Mouse (Mus musculus): ENCODE data around the gene Fus. TPM values are rescaled to one million over a fixed set of nuclear protein-coding genes. Genes with fewer than 3 reads are reported as not detected.
"Not testable (repeated sequence)": the region's sequence is repeated elsewhere in the genome, so short reads cannot be mapped to it uniquely, and the experiment has no call there.

The Fus gene
- polyA plus RNA-seq, 1 experiment from 2014 or later: 46.3 TPM

DNA sequence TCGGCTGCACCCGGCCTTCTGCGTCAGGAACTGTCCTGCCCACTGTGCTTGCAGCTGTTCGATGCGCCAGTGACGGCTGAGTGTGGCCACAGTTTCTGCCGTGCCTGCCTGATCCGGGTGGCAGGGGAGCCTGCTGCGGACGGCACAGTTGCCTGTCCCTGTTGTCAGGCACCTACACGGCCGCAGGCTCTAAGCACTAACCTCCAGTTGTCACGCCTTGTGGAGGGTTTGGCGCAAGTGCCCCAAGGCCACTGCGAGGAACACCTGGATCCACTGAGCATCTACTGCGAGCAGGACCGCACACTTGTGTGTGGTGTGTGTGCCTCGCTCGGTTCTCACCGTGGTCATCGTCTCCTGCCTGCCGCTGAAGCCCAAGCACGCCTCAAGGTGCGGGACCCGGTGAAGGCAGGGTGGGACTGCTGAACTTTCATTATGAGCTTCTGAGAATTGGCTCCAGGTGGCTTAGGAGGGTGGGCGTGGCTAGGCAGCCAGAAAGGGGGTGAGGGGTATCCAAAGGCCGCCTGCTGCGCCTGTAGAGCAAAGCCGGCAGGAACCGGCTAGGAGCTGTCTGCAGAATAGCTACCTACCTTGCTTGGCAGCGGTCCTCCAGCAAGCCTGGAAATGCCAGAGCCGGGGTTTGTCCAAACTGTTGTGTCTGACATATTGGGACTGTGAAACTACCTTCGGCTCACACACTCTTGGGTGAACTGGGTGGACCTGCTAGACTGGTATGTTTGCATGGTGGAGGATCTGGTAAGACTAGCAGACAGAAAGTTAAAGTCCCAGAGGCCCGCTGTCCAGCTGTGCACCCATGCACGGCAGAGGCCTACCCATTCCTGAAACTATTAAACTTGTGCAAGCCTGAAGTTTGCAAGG is 37.5 kb downstream of the Fus start:
- peak overlapping the region; percentile 56 for H3K9ac ChIP-seq (ENCODE audit: low read depth, low read length)
- DNase-seq (ENCODE audit: low spot score): peak; percentile 85
- no peaks in the 10 kb centered on the region for H3K36me3 ChIP-seq (ENCODE audit: control insufficient read depth, insufficient read depth, low read length)
- H3K9me3 ChIP-seq (ENCODE audit: control insufficient read depth, low read length): no peaks in the 10 kb centered on the region
- peak overlapping the region; percentile 42 for H3K4me2 ChIP-seq (ENCODE audit: low read depth, low read length)
- peak overlapping the region; percentile 76 for H3K27ac ChIP-seq (replicated peaks; ENCODE audit: low read depth, low read length)
- no peaks in the 10 kb centered on the region for H3K27me3 ChIP-seq (replicated peaks; ENCODE audit: control insufficient read depth, insufficient read depth, low read length)
- peak overlapping the region; percentile 13 for H3K4me3 ChIP-seq (ENCODE audit: low read depth, low read length)
- peaks cover 6% of the 10 kb centered on the region; the same call in 1 of the 2 replicates for H3K4me1 ChIP-seq (ENCODE audit: control insufficient read depth, insufficient read depth, low read length)
- ATAC-seq (ENCODE audit: low read depth): peak; percentile 81
- WGBS: 20% methylated on average over 34 of the region's 35 CpGs

DNA sequence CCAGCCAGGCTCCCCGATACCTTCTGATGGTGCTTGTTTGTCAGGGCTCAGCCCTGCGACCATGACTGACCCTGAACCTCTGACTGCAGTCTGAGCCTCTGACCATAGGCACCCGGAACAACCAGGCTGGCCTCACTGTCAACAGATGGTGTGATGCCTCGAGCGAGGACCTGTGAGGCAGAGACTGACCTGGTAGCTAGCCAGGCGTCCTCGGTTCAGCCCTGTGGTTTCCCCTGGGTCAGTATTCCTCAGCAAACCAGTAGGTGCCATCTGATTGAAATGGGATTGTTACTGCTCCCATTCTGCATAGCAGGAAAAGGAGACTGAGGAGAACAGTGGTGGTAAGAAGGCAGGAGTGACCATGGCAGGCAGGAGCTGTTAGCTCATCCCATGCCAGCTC is 38.9 kb downstream of the Fus start:
- H3K36me3 ChIP-seq (ENCODE audit: control insufficient read depth, insufficient read depth, low read length): no peaks in the 10 kb centered on the region

DNA sequence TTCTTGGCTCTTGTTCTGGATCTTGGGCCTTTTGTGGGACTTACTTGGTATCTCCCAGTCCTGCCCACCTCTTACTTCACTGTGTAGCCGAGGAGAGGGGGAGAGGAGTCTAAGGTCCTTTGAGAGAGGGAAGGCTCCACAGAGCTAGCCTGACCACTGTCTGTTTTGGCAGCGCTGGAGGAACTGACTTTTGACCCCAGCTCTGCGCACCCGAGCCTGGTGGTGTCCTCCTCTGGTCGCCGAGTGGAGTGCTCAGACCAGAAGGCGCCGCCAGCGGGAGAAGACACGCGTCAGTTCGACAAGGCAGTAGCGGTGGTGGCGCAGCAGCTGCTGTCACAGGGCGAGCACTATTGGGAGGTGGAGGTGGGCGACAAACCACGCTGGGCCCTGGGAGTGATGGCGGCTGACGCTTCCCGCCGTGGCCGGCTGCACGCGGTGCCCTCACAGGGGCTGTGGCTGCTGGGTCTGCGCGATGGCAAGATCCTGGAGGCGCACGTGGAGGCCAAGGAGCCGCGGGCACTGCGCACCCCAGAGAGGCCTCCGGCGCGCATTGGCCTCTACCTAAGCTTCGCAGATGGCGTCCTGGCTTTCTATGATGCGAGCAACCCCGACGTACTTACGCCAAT is 42.6 kb downstream of the Fus start:
- DNase-seq (ENCODE audit: low spot score): no peak
- Histone ChIP-seq H3K9ac (ENCODE audit: low read depth, low read length) (no peak overlapping the region), H3K4me1 (ENCODE audit: control insufficient read depth, insufficient read depth, low read length) (no peaks in the 10 kb centered on the region), H3K27me3 (replicated peaks; ENCODE audit: control insufficient read depth, insufficient read depth, low read length) (no peaks in the 10 kb centered on the region), H3K27ac (replicated peaks; ENCODE audit: low read depth, low read length) (no peak overlapping the region), H3K4me3 (ENCODE audit: low read depth, low read length) (no peak overlapping the region), H3K36me3 (ENCODE audit: control insufficient read depth, insufficient read depth, low read length) (no peaks in the 10 kb centered on the region), H3K9me3 (ENCODE audit: control insufficient read depth, low read length) (no peaks in the 10 kb centered on the region), H3K4me2 (ENCODE audit: low read depth, low read length) (no peak overlapping the region)
- ATAC-seq (ENCODE audit: low read depth): no peak
- 50% methylated on average over 21 of the region's 40 CpGs for WGBS

More for the DNA sequence above, 38.9 kb downstream of the Fus start:
- H3K27ac ChIP-seq (replicated peaks; ENCODE audit: low read depth, low read length): 0 out of 2 replicates have a peak overlapping the region, but pooled peaks have one; percentile 13
- no peaks in the 10 kb centered on the region for H3K27me3 ChIP-seq (replicated peaks; ENCODE audit: control insufficient read depth, insufficient read depth, low read length)
- no peaks in the 10 kb centered on the region for H3K9me3 ChIP-seq (ENCODE audit: control insufficient read depth, low read length)
- no peak overlapping the region for H3K4me3 ChIP-seq (ENCODE audit: low read depth, low read length)
- H3K4me1 ChIP-seq (ENCODE audit: control insufficient read depth, insufficient read depth, low read length): peaks cover 6% of the 10 kb centered on the region; the same call in 1 of the 2 replicates
- no peak overlapping the region for H3K4me2 ChIP-seq (ENCODE audit: low read depth, low read length)
- ATAC-seq (ENCODE audit: low read depth) (no peak), DNase-seq (ENCODE audit: low spot score) (no peak)
- 78% methylated on average over 7 of the region's 7 CpGs for WGBS
- no peak overlapping the region for H3K9ac ChIP-seq (ENCODE audit: low read depth, low read length)

DNA sequence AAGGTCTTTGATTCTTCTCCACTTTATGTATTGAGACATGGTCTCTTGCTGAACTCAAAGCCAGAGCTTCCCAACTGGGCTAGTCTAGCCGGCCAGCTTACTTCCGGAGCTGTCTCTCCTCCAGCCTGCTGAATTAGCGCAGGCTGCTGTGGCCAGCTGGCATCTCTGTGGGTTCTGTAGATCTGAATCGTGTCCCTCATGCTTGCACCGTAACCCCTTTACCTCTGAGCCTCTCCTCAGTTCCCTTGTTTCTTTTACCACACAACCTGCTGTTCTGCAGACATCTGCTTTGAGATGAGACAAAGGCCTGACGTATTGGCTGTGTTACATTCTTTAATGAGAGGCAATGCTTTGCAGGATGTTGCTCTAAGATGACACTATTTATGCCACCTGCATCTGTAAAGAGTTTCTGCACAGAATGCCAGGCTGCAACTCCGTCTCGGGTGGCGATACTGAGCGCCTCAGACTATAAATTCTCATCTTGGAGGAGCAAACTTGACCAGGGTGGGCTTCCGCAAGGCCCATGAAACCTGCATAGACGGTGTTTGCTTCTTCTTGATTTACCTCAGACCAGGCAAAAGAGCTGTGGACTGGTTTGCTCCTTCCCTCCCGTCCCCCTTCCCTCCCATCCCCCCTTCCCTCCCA is 45.0 kb downstream of the Fus start:
- Histone ChIP-seq H3K4me1 (ENCODE audit: control insufficient read depth, insufficient read depth, low read length) (no peaks in the 10 kb centered on the region), H3K4me2 (ENCODE audit: low read depth, low read length) (no peak overlapping the region), H3K27ac (replicated peaks; ENCODE audit: low read depth, low read length) (no peak overlapping the region), H3K9me3 (ENCODE audit: control insufficient read depth, low read length) (no peaks in the 10 kb centered on the region), H3K9ac (ENCODE audit: low read depth, low read length) (no peak overlapping the region), H3K36me3 (ENCODE audit: control insufficient read depth, insufficient read depth, low read length) (no peaks in the 10 kb centered on the region), H3K4me3 (ENCODE audit: low read depth, low read length) (no peak overlapping the region), H3K27me3 (replicated peaks; ENCODE audit: control insufficient read depth, insufficient read depth, low read length) (no peaks in the 10 kb centered on the region)
- no peak for ATAC-seq (ENCODE audit: low read depth)
- DNase-seq (ENCODE audit: low spot score): no peak
- WGBS: 72% methylated on average over 13 of the region's 13 CpGs

DNA sequence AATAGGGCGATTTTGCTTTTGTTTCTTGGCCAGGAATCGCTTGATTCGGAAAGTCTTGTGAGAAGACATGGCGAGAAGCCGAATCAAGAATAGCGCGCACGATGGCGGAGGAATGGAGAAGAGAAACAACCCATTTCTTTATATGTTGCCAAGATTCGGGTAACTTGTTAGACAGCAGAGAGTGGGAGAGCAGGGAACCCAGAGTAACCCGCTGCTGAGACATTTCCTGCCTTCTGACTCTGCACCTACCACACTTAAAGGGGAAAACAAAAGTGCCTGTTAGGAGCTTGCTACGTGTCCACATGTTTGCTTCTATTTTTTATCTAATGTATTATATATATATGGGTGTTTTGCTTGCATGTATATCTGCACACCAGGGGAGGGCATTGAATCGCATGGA is 45.9 kb downstream of the Fus start:
- H3K27ac ChIP-seq (replicated peaks; ENCODE audit: low read depth, low read length): no peak overlapping the region
- no peak overlapping the region for H3K4me3 ChIP-seq (ENCODE audit: low read depth, low read length)
- no peak overlapping the region for H3K9ac ChIP-seq (ENCODE audit: low read depth, low read length)
- no peaks in the 10 kb centered on the region for H3K36me3 ChIP-seq (ENCODE audit: control insufficient read depth, insufficient read depth, low read length)
- no peak for DNase-seq (ENCODE audit: low spot score)
- H3K4me1 ChIP-seq (ENCODE audit: control insufficient read depth, insufficient read depth, low read length): no peaks in the 10 kb centered on the region
- H3K9me3 ChIP-seq (ENCODE audit: control insufficient read depth, low read length): no peaks in the 10 kb centered on the region
- no peak for ATAC-seq (ENCODE audit: low read depth)
- no peaks in the 10 kb centered on the region for H3K27me3 ChIP-seq (replicated peaks; ENCODE audit: control insufficient read depth, insufficient read depth, low read length)
- 91% methylated on average over 13 of the region's 13 CpGs for WGBS
- no peak overlapping the region for H3K4me2 ChIP-seq (ENCODE audit: low read depth, low read length)

DNA sequence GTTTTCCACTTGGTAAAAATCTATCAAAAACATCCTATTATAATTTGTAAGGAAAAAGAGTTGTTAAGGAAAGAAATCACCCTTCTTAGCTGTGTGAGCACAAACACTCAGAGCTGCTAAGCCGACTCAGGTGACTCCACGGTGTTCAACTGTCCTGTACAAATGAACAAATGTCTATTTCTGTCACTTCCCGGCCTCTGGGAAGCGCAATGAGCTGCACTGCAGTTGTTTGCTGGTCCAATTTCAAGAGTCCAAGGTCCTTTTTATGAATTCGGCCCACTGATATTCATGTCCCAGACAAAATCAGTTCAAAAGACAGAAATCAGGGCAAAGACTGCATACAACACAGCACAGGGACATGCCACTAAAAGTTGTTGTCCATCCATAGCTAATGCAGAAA is 48.9 kb downstream of the Fus start:
- not testable (repeated sequence) for H3K4me3 ChIP-seq (ENCODE audit: low read depth, low read length); H3K4me2 ChIP-seq (ENCODE audit: low read depth, low read length); H3K27me3 ChIP-seq (replicated peaks; ENCODE audit: control insufficient read depth, insufficient read depth, low read length); H3K36me3 ChIP-seq (ENCODE audit: control insufficient read depth, insufficient read depth, low read length); DNase-seq (ENCODE audit: low spot score); ATAC-seq (ENCODE audit: low read depth); H3K9me3 ChIP-seq (ENCODE audit: control insufficient read depth, low read length); H3K9ac ChIP-seq (ENCODE audit: low read depth, low read length); H3K4me1 ChIP-seq (ENCODE audit: control insufficient read depth, insufficient read depth, low read length)
- 0 out of 2 replicates have a peak overlapping the region, but pooled peaks have one; percentile 15 for H3K27ac ChIP-seq (replicated peaks; ENCODE audit: low read depth, low read length)
- WGBS: 74% methylated on average over 5 of the region's 5 CpGs

DNA sequence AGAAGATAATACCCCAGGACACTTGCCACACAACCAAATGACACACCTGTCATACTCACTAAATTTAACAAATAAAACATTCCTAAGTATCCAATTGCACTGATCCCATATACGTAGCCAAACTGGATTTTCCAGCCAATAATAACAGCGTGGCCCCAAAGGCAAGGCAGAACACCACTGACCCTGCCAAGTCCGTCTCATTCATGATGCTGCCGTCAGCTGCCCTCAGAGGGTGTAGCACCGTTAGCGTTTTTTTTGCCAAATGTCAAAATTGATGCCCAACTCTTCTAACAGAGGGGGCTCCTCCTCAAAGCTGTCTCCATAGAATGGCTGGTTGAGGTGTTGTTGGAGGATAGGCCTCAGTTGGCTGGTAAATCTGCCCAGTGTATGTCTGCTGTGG is 49.4 kb downstream of the Fus start:
- peak; percentile 31 for DNase-seq (ENCODE audit: low spot score)
- Histone ChIP-seq H3K36me3 (ENCODE audit: control insufficient read depth, insufficient read depth, low read length) (no peaks in the 10 kb centered on the region), H3K4me2 (ENCODE audit: low read depth, low read length) (no peak overlapping the region), H3K4me3 (ENCODE audit: low read depth, low read length) (no peak overlapping the region), H3K9ac (ENCODE audit: low read depth, low read length) (no peak overlapping the region), H3K9me3 (ENCODE audit: control insufficient read depth, low read length) (no peaks in the 10 kb centered on the region), H3K27me3 (replicated peaks; ENCODE audit: control insufficient read depth, insufficient read depth, low read length) (no peaks in the 10 kb centered on the region), H3K4me1 (ENCODE audit: control insufficient read depth, insufficient read depth, low read length) (no peaks in the 10 kb centered on the region), H3K27ac (replicated peaks; ENCODE audit: low read depth, low read length) (no peak overlapping the region)
- peak; percentile 18; the same call in 1 of the 2 replicates for ATAC-seq (ENCODE audit: low read depth)
- 73% methylated on average over 6 of the region's 6 CpGs for WGBS

DNA sequence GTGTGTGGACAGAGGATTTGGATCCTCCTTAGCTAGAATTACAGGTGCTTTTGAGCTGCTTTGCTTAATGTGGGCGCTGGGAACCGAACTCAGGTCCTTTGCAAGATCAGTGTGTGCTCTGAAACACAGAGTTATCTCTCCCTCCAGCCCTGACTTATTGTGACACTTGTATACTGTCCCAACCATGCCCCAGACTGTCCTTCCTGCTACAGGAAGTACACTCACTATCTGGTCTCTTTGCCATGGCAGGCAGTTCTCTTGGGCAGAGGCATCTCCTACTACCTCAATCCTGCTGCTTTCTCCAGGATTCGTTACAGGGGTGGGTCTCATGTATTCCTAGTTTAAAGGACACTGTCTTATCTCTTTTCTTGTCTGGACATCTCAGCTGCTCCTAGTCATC is 51.0 kb downstream of the Fus start:
- 89% methylated on average over 3 of the region's 3 CpGs for WGBS
- H3K4me2 ChIP-seq (ENCODE audit: low read depth, low read length): no peak overlapping the region
- H3K4me1 ChIP-seq (ENCODE audit: control insufficient read depth, insufficient read depth, low read length): no peaks in the 10 kb centered on the region
- no peaks in the 10 kb centered on the region for H3K27me3 ChIP-seq (replicated peaks; ENCODE audit: control insufficient read depth, insufficient read depth, low read length)
- no peaks in the 10 kb centered on the region for H3K9me3 ChIP-seq (ENCODE audit: control insufficient read depth, low read length)
- no peak overlapping the region for H3K4me3 ChIP-seq (ENCODE audit: low read depth, low read length)
- no peak overlapping the region for H3K27ac ChIP-seq (replicated peaks; ENCODE audit: low read depth, low read length)
- ATAC-seq (ENCODE audit: low read depth) (no peak), DNase-seq (ENCODE audit: low spot score) (no peak)
- no peaks in the 10 kb centered on the region for H3K36me3 ChIP-seq (ENCODE audit: control insufficient read depth, insufficient read depth, low read length)
- no peak overlapping the region for H3K9ac ChIP-seq (ENCODE audit: low read depth, low read length)
